Mouse (Mus musculus) liver, embryonic 16.5 days (tissue): ENCODE results near the gene Gm11444. TPM values are rescaled to one million over a fixed set of nuclear protein-coding genes. Genes with fewer than 3 reads are reported as not detected.

ENCODE experiments used
- ATAC-seq: fragments of 200-750 bp; cut with Nextera tagmentation; 2 replicates; pipeline ENCODE4 v1.8.0; 2017; ENCODE audit warnings: low read depth, mild to moderate bottlenecking, moderate number of reproducible peaks, moderate library complexity
- H3K27ac ChIP-seq: fragments of 300-500 bp; sonication (generic); 2 replicates; pipeline ENCODE4 v1.5.1; 2014; ENCODE audit warnings: mild to moderate bottlenecking, low read length
- H3K27me3 ChIP-seq: fragments of 300-500 bp; sonication (generic); 2 replicates; pipeline ENCODE4 v1.6.1; 2014; ENCODE audit warnings: low read depth, low read length, mixed read lengths; ENCODE audit not compliant: control insufficient read depth, insufficient read depth
- H3K36me3 ChIP-seq: fragments of 300-500 bp; sonication (generic); 2 replicates; pipeline ENCODE4 v1.6.1; 2014; ENCODE audit warnings: mild to moderate bottlenecking; ENCODE audit not compliant: control insufficient read depth, insufficient read depth
- H3K4me1 ChIP-seq: fragments of 300-500 bp; sonication (generic); 2 replicates; pipeline ENCODE4 v1.6.1; 2014; ENCODE audit warnings: low read depth, low read length, mixed read lengths; ENCODE audit not compliant: control insufficient read depth
- H3K4me2 ChIP-seq: fragments of 300-500 bp; sonication (generic); 2 replicates; pipeline ENCODE4 v1.6.1; 2014; ENCODE audit warnings: low read depth, low read length, mixed read lengths
- H3K4me3 ChIP-seq: fragments of 300-500 bp; sonication (generic); 2 replicates; pipeline ENCODE4 v1.5.1; 2014; ENCODE audit warnings: low read depth, mild to moderate bottlenecking, low read length
- H3K9ac ChIP-seq: fragments of 300-500 bp; sonication (generic); 2 replicates; pipeline ENCODE4 v1.6.1; 2014; ENCODE audit warnings: low read depth, low read length
- H3K9me3 ChIP-seq: fragments of 300-500 bp; sonication (generic); replicated peaks from 2 replicates; pipeline ENCODE4 v1.6.1; 2016; ENCODE audit warnings: low read length; ENCODE audit not compliant: control insufficient read depth
- WGBS: fragments of 180-500 bp; shearing (Covaris S2); extraction: QIAGEN DNeasy Blood & Tissue Kit; methylation state at CpG from one replicate; pipeline ENCODE4 v1.1.7; 2014; ENCODE audit not compliant: insufficient replicate concordance; 5-methylcytosine and 5-hydroxymethylcytosine counted together
- polyA plus RNA-seq: library from polyadenylated mRNA; unstranded; fragments of >200 nt; fragmentation: Nextera tagmentation; extraction: Ambion mirVana; gene quantifications from 2 replicates; pipeline ENCODE4 v1.2.1, GENCODE M21; 2015

Gm11444 gene
- polyA plus RNA-seq, 1 experiment from 2014 or later = not detected

- Histone ChIP-seq H3K27me3 (peaks cover 100% of the 10 kb centered on the region), H3K27ac (no peak overlapping the region), H3K4me1 (peaks cover 7% of the 10 kb centered on the region), H3K9ac (no peak overlapping the region), H3K4me3 (no peak overlapping the region), H3K4me2 (no peak overlapping the region), H3K36me3 (no peaks in the 10 kb centered on the region), H3K9me3 (no peaks in the 10 kb centered on the region)
- no peak for ATAC-seq
- WGBS = 8% methylated on average over 20 of the region's 20 CpGs
Observed at GRCm38 (mm10) chr11:85838424-85839257, 11.5 kb downstream of the Gm11444 start.

GRCm38 (mm10) chr11:85837648-85838423 lies 12.3 kb downstream of the Gm11444 start:
- H3K36me3 ChIP-seq = no peaks in the 10 kb centered on the region
- no peak for ATAC-seq
- H3K4me2 ChIP-seq = no peak overlapping the region; the same call in 1 of the 2 replicates
- H3K9me3 ChIP-seq = no peaks in the 10 kb centered on the region
- no peak overlapping the region for H3K27ac ChIP-seq
- 2% methylated on average over 67 of the region's 67 CpGs for WGBS
- H3K9ac ChIP-seq = no peak overlapping the region
- peaks cover 2% of the 10 kb centered on the region for H3K4me1 ChIP-seq
- H3K27me3 ChIP-seq = peaks cover 100% of the 10 kb centered on the region
- H3K4me3 ChIP-seq = no peak overlapping the region

GRCm38 (mm10) chr11:85837291-85837647 lies 12.9 kb downstream of the Gm11444 start:
- Histone ChIP-seq H3K9me3 (no peaks in the 10 kb centered on the region), H3K4me2 (no peak overlapping the region; the same call in 1 of the 2 replicates), H3K36me3 (no peaks in the 10 kb centered on the region), H3K27ac (no peak overlapping the region), H3K9ac (no peak overlapping the region), H3K4me3 (no peak overlapping the region), H3K4me1 (peaks cover 5% of the 10 kb centered on the region), H3K27me3 (peaks cover 100% of the 10 kb centered on the region)
- WGBS = 5% methylated on average over 18 of the region's 18 CpGs
- ATAC-seq = no peak

DNA sequence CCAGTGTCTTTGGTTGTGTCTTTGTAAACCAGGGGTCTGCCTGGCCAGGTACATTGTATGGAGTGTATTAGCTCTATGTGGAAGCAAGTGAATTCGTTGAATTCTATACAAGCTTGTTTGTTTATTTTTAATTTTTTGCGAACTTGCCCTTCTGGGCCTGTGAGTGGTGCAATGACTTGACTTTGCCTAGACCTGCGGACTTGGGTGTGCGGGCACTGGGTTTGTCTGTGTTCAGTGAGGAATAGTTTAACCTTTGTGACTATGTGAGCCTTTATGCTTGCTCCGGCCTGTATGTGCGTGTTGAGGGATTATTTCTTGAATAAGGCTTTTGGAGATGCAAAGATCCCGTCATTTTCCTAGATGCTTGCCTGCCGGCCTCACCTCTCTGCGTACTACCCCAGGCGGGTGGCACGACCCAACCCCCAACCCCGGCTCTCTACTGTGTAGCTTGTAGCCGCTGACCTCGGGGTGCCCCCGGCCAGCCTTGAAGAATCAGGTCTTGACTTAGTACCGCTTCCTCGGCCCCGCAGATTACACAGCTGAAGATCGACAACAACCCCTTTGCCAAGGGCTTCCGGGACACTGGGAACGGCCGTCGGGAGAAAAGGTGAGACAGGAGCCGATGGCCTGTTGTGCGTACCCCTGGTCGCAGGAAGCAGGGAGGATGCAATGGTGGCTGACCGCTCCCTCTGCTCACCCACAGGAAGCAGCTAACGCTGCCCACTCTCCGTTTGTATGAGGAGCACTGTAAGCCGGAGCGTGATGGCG lies 13.4 kb downstream of the Gm11444 start:
- peaks cover 100% of the 10 kb centered on the region for H3K27me3 ChIP-seq
- ATAC-seq = no peak
- H3K9ac ChIP-seq = no peak overlapping the region
- no peak overlapping the region for H3K4me3 ChIP-seq
- no peak overlapping the region for H3K27ac ChIP-seq
- peaks cover 10% of the 10 kb centered on the region for H3K4me1 ChIP-seq
- H3K36me3 ChIP-seq = no peaks in the 10 kb centered on the region
- H3K9me3 ChIP-seq = no peaks in the 10 kb centered on the region
- WGBS = 4% methylated on average over 32 of the region's 32 CpGs
- no peak overlapping the region for H3K4me2 ChIP-seq

DNA sequence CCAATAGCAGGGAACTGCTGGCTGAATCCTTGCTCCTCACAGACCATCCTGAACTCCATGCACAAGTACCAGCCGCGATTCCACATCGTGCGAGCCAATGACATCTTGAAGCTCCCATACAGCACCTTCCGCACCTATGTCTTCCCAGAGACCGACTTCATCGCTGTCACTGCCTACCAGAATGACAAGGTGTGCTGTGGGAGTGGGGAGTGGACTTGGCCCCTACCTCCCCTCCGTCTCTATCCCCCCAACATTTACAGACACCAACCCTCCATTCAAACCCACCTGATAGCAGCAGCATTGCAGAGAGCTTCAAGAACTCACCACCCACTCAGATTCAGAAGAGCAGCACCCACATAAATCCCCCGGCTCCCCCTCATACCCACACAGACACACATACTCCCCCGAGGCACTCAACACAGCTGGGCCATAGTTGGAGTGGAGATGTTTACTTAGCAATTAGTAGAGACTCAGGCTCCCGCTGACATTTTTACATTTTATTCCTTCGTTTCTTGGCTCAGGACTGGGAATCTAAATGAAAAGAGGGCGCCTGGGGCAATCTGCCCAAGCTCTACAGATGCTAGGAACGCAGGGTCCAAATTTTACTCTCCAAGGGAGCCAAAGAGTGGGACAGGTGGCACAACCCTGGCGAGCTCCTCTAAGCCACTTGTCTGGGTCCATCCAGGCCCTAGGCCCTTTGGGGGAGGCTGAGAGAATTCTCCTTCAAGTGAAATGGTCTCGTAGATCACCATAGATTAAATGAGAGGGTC lies 14.2 kb downstream of the Gm11444 start:
- Histone ChIP-seq H3K4me2 (no peak overlapping the region), H3K4me3 (no peak overlapping the region), H3K27ac (no peak overlapping the region), H3K36me3 (no peaks in the 10 kb centered on the region), H3K9ac (no peak overlapping the region), H3K4me1 (peaks cover 10% of the 10 kb centered on the region), H3K9me3 (no peaks in the 10 kb centered on the region), H3K27me3 (peaks cover 100% of the 10 kb centered on the region)
- 8% methylated on average over 16 of the region's 16 CpGs for WGBS
- ATAC-seq = no peak

DNA sequence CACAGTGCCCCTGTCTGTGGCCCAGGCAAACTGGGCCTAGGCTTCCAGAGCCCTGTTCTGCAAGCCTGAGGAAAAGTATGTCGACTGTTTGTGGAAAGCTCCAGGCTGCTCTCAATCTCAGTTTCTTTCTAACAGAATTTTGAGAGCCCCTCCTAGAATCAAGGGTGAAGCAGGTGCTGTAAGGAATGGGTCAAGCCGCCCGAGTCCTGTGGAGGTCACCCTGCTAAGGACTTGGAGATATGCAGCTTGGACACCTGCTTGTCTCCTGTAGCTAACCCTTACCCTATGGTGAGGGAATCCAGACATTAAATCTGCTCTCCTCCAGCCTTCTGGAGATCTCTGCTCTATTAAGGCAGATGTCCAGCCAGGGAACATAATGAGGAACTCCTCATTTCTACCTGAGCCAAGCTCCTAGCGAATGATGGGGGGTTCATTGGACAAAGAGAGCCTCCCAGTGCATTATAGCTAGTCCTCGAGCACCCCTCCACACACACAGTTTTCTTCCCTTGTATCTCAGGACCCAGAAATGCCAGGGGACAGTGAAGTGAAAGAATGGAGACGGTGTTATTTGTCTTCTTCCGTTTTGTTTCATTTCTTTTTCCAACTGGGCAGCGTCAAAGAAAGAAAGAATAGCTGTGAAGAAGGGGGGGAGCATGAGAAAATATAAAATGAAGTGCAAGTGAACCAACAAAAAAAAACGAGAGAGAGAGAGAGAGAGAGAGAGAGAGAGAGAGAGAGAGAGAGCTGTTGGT lies 15.0 kb downstream of the Gm11444 start:
- no peaks in the 10 kb centered on the region for H3K36me3 ChIP-seq
- no peak overlapping the region for H3K9ac ChIP-seq
- H3K4me3 ChIP-seq = no peak overlapping the region
- ATAC-seq = no peak
- peaks cover 10% of the 10 kb centered on the region for H3K4me1 ChIP-seq
- H3K9me3 ChIP-seq = no peaks in the 10 kb centered on the region
- H3K27ac ChIP-seq = no peak overlapping the region
- H3K4me2 ChIP-seq = no peak overlapping the region
- 12% methylated on average over 9 of the region's 9 CpGs for WGBS
- H3K27me3 ChIP-seq = peaks cover 100% of the 10 kb centered on the region

DNA sequence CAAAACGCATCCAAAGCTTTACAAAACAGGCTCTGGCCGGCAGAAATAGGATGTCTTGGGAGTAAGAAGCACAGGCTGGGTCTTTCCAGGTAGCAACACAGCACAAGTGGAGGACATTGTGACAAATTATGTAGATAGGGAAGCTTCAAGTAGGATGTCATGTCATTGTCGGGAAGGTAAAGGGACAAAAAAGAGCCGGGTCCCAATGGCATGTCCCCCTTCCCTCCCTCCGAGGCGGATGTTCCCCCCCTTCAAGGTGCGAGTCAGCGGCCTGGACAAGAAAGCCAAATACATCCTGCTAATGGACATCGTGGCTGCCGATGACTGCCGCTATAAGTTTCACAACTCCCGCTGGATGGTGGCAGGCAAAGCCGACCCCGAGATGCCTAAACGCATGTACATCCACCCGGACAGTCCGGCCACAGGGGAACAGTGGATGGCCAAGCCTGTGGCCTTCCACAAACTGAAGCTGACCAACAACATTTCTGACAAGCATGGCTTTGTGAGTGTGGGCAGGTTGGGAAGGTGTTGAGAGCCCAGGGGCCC lies 15.7 kb downstream of the Gm11444 start:
- no peak overlapping the region for H3K4me3 ChIP-seq
- no peaks in the 10 kb centered on the region for H3K36me3 ChIP-seq
- no peak overlapping the region for H3K27ac ChIP-seq
- peaks cover 100% of the 10 kb centered on the region for H3K27me3 ChIP-seq
- H3K9me3 ChIP-seq = no peaks in the 10 kb centered on the region
- H3K4me2 ChIP-seq = no peak overlapping the region
- H3K9ac ChIP-seq = no peak overlapping the region
- peaks cover 10% of the 10 kb centered on the region for H3K4me1 ChIP-seq
- ATAC-seq = no peak
- WGBS = 3% methylated on average over 17 of the region's 17 CpGs
